Mouse (Mus musculus) cerebellum, adult 2 months (tissue): ENCODE results near the gene Inka1.

Experiments
- CTCF ChIP-seq: fragments of 200-500 bp; IDR thresholded peaks from 2 replicates; pipeline ENCODE4 v1.5.1; 2011; ENCODE audit warnings: low read depth, mild to moderate bottlenecking, control low read depth, low read length, moderate library complexity, borderline replicate concordance; ENCODE audit not compliant: insufficient read depth
- POLR2A ChIP-seq: fragments of 200-500 bp; IDR thresholded peaks from 2 replicates; pipeline ENCODE4 v1.6.1; 2011; ENCODE audit warnings: low read length, control low read depth, borderline replicate concordance; ENCODE audit not compliant: insufficient read depth

GRCm38 (mm10) chr9:107984754-107985055 is 974 bp downstream of the Inka1 start:
- no peak for TF ChIP-seq CTCF
- TF ChIP-seq POLR2A, result no peak
